Mouse (Mus musculus): ENCODE results near the gene Zfp992.
"Not testable (repeated sequence)": the region's sequence is repeated elsewhere in the genome, so short reads cannot be mapped to it uniquely, and the experiment has no call there.

The Zfp992 gene

DNA sequence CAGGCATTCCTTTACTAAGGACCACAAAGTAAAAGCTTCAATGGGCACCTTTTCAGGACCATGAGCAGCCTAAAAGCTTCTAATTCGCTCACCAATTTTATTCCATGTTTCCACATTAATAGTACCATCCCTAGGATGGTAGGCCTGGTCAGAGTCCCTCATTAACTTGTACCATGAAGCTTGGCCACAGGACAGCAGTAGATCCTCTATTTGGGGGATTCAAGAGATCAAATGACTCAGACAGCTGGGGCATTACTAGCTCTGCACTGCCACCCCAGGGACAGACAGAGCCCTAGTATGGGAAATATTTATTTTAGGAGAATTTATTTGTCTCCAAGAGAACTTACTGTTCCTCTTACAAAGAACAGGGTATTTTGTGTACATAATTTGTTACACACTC, 25.4 kb downstream of the Zfp992 start:
- in situ Hi-C loops (cut with MboI, MseI): loop anchor here (25.0 kb wide), 1 partner anchor 1037 kb away; no protein-coding TSS in a partner anchor

DNA sequence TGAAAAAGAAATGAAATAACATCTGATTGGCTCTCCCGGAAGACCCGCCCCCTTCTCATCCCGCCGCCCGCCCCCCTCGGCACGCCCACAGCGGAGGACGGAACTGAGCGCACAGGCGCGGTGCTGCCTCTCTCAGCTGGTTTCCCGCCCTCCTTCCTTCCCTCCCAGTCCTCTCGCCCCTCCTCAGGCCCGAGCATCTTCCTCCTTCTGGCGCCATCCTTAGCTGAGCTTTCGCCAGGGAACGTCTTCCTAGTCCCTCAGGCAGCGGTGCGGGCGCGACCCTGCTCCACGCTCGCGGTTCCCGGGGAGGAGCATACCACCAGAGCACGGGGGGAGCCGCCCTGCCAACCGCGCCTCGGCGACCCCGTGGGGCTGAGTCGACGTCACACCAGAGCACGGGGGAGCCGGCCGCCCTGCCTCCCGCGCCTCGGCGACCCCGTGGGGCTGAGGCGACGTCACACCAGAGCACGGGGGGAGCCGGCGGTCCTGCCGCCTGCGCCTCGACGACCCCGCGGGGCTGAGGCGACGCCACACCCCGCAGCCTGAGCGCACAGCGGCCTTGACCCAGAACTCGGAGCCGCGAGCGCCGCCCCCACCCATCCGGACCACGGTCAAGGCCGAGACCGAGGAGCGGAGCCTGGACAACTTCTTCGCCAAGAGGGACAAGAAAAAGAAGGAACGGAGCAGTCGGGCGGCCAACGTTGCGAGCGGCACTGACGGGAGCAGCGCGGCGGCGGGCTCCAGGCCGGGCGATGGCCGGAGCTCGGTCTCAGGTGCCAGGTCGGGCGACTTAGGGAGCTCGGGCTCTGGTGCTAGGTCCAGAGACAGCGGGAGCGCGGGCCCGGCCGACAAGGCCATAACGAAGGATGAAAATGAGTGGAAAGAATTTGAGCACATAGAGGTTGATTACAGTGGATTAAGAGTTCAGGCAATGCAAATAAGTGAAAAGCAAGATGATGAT, 26.2 kb downstream of the Zfp992 start:
- in situ Hi-C loops (cut with MboI, MseI): loop anchor here (25.0 kb wide), 3 partner anchors 213 to 1038 kb away; partner anchors contain the start of gene Zfp978

DNA sequence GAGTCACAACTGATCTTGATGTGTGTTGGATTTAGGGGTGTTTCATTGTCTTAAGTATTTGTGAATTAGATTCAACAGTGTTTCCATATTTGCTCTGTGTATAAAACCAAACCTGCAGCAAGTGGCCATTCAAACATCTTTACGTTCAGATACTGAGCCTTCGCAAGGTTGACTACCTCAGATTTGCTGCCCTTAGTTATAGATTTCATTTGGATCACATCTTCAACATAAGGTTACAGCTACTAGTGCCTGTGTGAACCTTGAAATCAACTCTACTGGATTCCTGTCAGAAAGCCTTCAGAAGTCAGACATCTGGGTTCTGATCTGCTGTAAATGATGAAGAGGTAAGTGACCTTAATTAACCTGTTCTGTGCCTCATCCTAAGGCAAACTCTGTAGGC, 27.4 kb downstream of the Zfp992 start:
- in situ Hi-C loops (cut with MboI, MseI): loop anchor here (25.0 kb wide), 2 partner anchors 214 to 886 kb away; partner anchors contain the start of gene Zfp978

DNA sequence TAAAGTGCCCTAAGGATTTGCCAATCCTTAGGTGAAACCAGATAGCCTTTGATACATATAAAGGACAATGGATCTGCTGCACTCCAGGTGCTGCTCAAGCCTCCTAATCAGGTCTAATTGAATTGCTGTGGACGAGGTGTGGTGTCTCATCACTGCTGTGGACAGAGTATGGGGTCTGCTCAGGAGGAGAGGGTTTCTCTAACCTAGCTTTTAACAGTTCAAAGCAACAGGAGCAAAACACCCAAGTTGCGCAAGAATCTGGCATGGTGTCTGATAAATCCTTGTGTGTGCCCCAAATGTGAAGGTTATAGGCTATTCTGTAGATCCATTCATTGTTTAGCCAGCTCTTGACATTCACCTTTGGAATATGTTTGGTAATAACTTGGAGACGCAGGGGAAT, 28.1 kb downstream of the Zfp992 start:
- in situ Hi-C loops (cut with MboI, MseI): loop anchor here (25.0 kb wide), 2 partner anchors 215 to 885 kb away; partner anchors contain the start of gene Zfp978

DNA sequence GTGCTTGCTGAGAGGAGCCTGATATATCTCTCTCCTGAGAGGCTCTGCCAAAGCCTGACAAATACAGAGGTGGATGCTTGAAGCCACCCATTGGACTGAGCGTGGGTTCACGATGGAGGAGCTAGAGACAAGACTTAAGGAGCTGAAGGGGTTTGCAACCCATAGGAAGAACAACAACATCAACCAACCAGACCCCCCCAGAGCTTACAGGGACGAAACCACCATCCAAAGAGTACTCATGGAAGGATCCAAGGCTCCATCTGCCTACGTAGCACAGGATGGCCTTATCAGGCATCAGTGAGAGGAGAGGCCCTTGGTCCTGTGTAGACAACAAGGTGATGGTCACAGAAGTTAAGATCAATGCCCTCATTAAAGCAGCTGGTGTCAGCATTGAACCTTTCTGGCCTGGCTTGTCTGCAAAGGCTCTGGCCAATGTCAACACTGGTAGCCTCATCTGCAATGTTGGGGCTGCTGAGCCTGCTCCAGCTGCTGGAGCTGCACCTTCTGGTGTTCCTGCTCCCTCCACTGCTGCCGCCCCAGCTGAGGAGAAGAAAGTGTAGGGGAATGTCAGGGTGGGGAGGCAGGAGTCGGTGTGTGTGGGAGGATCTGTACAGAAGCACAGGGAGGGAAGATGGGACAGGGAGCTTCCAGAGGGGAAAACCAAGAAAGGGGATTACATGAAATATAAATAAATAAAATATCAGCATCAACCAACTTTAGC, 31.7 kb downstream of the Zfp992 start:
- in situ Hi-C loops (cut with MboI, MseI): loop anchor here (5.0 to 25.0 kb wide), 8 partner anchors 218 to 1252 kb away; partner anchors contain the start of gene Zfp978

DNA sequence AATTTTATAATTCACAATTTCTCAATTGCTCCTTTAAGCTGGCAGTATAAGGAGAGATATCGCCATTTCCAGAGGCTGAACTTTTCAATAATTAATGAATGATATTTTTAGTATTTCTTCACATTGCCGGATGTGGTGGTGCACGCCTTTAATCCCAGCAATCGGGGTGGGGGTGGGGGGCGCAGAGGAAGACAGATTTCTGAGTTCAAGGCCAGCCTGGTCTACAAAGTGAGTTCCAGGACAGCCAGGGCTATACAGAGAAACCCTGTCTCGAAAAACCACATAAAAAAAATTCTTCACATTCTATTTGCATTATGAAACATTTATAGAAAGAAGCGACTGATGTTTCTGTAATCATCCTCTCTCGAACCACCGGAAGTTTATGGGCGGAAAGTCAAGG, 33.7 kb downstream of the Zfp992 start:
- in situ Hi-C loops (cut with MboI, MseI): loop anchor here (5.0 to 25.0 kb wide), 8 partner anchors 220 to 1250 kb away; partner anchors contain the start of gene Zfp978

DNA sequence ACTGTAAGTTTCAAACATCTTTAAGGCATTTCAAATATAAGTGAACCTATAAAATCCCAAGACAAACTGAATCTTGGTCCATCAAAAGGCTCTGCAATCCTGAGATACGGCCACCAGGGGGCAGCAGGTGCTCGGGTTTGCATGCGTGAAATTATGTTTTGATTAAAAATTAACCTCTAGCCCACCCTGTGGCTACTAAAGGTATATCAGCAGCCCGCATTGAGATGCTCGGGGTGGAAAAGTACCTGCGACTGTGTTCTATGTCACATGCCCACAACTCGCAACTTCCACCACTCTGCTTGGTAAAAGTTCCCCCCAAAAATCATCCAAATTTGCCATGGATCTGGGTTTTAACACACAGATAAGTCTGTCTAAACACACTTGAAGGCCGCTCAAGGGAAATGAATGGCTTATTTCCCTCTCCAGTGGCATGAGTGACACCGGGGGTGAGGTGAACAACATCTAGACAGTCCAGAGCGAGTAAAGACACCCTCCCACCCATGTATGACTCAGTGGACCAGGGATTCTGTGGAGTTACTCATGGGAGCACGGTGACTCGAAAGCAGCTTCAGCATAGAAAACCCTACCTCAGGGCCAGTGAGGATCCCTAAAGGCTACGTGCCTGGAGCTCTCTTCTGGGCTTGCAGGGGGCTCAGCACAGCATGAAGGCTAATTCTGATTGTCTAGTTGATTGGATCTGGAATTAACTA, 34.9 kb downstream of the Zfp992 start:
- in situ Hi-C loops (cut with MboI, MseI): loop anchor here (5.0 to 25.0 kb wide), 8 partner anchors 221 to 1249 kb away; partner anchors contain the start of gene Zfp978

DNA sequence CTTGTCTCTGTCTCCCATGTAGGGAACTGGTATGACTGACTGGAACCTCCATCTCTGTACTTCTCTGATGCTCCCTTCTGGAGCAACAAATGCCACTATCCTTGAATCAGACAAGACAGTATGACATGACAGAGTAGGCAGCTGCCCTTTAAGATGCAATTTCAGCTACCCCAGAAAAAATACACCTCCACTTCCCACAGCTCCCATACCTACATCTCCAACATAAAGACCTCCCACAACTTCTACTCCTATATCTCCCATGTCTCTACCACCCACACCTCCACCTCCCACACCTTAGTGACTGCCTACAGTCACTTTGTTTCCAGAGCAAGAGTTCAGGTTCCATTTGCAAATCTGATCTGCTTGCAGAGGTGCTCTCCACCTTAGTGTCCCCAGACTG, 35.9 kb downstream of the Zfp992 start:
- in situ Hi-C loops (cut with MboI, MseI): loop anchor here (5.0 to 25.0 kb wide), 8 partner anchors 222 to 1248 kb away; partner anchors contain the start of gene Zfp978

DNA sequence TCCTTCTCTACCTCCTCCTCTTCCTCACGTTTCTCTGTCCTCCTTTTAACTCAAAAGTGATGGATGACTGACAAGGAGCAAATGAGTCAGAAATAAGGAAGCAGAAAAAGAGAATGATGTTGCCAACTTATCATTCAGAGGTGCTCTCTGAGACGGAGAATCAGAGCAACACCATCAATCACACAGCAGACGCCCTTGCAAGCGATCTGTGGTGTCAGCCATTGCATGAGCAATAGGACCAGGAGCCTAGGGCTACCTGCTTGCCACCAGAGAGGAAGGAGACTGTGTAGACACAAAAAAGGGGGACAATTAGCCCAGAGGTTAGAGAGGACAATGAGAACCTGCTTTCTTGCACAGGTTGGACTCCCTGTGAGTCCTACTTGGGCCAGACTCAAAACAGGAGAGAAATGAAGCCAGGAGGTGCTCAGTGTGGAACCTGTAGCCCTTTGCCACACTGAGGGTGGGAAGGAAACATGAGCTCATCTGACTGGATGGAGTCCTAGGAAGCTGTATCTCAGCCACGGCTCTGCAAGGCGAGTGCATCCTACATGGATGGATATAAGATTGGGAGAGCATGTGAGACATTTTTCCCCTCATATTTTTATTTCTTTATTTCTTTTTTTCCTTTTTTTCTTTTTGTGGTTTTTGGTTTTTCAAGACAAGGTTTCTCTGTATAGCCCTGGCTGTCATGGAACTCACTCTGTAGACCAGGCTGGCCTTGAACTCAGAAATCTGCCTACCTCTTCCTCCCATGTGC, 36.5 kb downstream of the Zfp992 start:
- in situ Hi-C loops (cut with MboI, MseI): loop anchor here (25.0 kb wide), 2 partner anchors 223 to 877 kb away; partner anchors contain the start of gene Zfp978

DNA sequence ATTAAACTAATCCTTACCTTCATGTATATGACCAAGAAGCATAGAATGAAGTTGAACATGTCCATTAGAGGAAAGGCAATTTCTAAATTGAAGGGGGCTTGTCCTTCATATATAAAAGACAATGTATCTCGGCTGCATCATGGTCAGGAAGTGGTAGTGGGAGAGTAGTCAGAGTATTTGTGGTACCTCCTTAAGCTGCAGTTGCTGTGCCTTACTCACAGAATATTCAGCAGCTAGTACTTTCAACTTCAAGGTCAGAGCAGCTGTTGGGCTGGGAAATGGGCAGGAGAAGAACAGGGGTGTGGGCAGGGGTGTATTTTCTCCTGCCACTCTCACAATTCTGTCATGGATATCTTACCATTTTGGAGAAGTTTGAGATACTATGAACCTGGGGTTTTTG, 37.9 kb downstream of the Zfp992 start:
- in situ Hi-C loops (cut with MboI, MseI): loop anchor here (25.0 kb wide), 2 partner anchors 224 to 876 kb away; partner anchors contain the start of gene Zfp978

DNA sequence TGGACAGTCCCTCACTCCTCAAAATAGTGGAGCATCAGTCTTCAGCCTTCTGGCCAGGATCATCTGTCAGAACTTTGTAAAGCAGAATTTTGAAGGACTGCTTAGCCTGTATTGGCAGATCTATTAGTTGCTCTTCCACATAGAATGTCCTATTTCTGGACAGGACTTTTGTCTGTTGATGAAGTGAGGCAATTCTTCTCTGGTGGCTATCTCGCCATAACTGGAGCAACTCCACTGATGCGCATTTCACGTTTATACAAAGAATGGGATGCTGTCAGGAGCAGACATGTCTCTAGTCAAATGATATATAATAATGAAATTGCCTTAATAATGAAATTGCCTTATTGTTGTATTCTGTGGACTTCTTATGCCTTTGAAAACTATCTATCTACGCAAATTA, 40.4 kb downstream of the Zfp992 start:
- in situ Hi-C loops (cut with MboI, MseI): loop anchor here (25.0 kb wide), 2 partner anchors 227 to 873 kb away; partner anchors contain the start of gene Zfp978

DNA sequence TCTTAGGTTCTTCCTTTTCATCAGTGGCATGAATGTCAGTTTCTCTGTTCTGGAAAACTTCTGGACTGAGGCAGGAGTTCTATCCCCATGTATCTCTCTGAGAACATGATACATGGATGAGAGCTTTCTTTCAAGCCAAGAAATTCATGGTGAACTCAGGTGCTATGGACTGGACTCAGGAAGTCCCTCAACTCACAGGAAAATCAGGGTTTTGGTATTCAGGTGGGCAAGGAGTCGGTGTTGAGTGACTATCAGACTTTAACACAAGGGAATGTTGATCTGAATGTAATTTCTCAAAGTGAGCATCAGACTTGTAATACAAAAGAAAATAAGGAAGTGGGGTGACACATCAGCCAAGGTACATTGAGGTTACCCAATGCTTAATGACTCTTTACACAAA, 43.2 kb downstream of the Zfp992 start:
- in situ Hi-C loops (cut with MboI, MseI): loop anchor here (25.0 kb wide), 2 partner anchors 230 to 870 kb away; partner anchors contain the start of gene Zfp978

DNA sequence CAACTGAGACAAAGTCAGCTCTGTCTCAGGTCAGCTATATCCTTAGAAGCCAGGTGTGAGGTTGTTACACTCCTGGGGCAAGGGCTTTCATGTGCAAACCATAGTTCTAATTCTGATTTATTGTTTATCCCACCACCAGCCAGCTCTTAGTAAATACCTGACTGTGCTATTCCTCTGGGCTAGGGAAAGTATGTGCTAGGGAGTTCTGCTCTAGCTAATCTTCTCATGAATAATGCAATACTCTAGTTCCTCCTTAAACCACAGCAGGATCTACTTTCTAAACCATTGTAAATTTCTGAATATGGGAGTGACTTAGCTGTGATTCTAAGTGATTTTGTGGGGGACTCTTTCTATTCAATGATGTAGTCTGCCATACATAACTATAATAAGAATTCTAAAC, 43.6 kb downstream of the Zfp992 start:
- in situ Hi-C loops (cut with MboI, MseI): loop anchor here (25.0 kb wide), 2 partner anchors 230 to 870 kb away; partner anchors contain the start of gene Zfp978

DNA sequence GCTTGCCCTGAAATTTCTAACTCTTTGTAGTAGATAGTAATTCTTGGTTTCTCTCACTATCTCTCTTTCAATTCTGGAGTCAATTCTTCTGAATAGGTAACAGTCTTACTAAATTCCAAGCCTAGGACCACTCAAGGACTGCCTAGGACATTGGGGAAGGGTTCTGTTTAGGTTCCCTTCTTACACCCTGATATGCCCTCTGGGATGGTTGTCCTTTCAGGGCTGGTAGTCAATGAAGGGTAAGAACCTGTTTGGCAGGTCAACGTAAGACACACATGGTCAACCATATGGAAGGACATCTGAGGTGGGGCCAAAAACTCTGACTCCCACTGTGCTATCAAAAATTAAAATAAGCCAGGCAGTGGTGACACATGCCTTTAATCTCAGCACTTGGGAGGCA, 44.0 kb downstream of the Zfp992 start:
- in situ Hi-C loops (cut with MboI, MseI): loop anchor here (25.0 kb wide), 2 partner anchors 231 to 869 kb away; partner anchors contain the start of gene Zfp978

DNA sequence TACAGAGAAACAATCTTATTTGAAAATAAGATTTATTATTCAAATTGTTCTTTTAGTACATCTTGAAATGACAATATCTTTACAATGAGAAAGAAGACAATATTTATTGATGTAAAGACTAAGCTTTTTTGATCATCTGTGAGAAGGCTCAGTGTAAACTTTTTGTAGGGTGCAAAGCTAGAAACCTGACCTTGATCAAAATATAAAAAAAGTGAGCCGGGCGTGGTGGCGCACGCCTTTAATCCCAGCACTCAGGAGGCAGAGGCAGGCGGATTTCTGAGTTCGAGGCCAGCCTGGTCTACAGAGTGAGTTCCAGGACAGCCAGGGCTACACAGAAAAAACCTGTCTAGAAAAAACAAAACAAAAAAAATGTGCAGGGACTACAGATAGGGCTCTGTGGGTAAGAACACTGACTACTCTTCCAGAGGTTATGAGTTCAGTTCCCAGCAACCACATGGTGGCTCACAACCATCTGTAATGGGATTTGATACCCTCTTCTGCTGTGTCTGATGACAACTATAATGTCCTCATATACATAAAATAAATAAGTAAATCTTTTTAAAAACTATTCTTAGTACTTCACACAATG, 44.6 kb downstream of the Zfp992 start:
- in situ Hi-C loops (cut with MboI, MseI): loop anchor here (25.0 kb wide), 2 partner anchors 231 to 869 kb away; partner anchors contain the start of gene Zfp978

DNA sequence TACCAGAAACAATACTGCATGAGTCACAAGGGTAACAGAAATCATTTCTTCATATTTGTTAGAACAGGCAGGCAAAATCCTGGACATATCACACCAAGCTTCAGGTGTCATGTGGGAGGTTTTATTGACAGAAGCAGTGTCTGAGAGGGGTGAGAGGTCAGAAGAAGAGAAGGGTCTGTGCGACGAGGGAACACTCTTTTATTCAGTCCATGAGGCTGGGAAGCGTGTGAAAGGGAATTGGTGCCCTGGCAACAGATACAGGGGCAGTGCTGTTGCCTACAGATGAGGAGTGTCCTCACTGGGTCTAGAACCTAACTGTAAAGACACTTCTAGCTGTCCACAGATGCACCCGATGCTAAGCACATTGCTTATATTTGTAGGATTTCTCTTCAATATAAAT, 46.2 kb downstream of the Zfp992 start:
- in situ Hi-C loops (cut with MboI, MseI): loop anchor here (5.0 to 25.0 kb wide), 6 partner anchors 233 to 867 kb away; partner anchors contain the start of gene Zfp978

DNA sequence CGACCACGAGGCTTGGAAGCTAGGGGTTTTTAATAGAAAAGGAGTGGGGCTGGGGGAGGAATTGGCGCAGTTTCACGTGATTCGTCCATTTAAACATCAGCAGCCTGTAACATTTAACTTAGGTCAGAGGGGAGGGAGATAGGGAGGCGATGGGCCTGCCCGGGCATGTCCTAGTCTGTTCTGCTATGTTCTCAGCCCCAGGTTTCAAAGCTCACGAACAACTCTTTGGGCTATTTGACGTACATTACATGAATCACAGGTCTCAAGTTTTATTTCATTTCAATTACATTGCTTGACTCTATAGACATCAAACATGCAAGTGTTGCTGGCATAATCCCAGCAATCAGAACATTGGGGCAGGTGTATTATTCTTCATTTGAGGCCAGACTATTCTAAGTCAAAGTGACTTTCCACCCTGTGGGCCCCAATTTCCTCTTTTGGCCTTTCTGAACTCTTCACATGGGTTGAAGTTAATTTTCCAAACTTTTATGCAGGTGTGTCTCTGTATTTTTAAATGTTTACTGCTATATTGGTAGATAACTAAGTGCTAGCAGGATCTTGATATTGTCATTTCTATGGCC, 49.0 kb downstream of the Zfp992 start:
- in situ Hi-C loops (cut with MboI, MseI): loop anchor here (5.0 to 25.0 kb wide), 6 partner anchors 235 to 865 kb away; partner anchors contain the start of gene Zfp978

DNA sequence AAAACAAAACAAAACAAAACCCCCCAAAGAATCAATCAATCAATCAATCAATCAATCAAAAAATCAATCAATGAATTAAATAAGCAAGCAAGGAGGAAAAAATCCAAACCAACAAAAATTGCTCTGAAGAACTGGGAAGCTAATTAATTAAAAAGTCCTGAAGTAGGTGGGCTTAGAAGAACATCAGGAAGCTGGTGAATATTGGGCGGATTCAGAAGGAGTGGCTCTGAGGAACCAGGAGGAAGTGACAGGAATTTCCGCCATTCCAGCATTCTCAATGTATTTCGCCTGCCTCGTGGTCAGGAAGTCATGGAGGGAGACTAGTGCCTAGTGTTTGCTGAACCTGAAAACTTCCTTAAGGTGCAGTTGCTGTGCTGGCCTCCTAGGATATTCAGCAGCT, 52.9 kb downstream of the Zfp992 start, which contains the start of gene Zfp981:
TSS of gene Zfp981 (plus strand) at position 301 of the 400 bp plus-strand sequence.
- in situ Hi-C loops (cut with MboI, MseI): not testable (repeated sequence)

DNA sequence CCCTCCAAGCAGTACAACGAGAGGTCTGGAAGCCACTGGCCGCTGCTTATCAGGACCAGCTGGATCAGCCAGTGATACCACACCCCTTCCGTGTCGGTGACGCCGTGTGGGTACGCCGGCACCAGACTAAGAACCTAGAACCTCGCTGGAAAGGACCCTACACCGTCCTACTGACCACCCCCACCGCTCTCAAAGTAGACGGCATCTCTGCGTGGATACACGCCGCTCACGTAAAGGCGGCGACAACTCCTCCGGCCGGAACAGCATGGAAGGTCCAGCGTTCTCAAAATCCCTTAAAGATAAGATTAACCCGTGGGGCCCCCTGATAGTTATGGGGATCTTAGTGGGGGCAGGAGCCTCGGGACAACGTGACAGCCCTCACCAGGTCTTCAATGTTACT, 60.2 kb downstream of the Zfp992 start:
- in situ Hi-C loops (cut with MboI, MseI): not testable (repeated sequence)

Data from regulatory T cell (primary cell).